Mouse (Mus musculus) CH12.LX (cell line): ENCODE measurements at regions not wholly inside any gene's neighbourhood (a gene's known extent, or its start where the extent isn't known, plus 50 kb on each side); places are given as distances from the start of the nearest gene placed in this dataset.

Experiments
- DNase-seq: peaks from one replicate; pipeline ENCODE4 v3.0.0-alpha.2; 2013; ENCODE audit errors: extremely low read depth
- H3K27ac ChIP-seq: 2 replicates; pipeline ENCODE4 v1.5.1; 2012; ENCODE audit warnings: low read depth, mild to moderate bottlenecking, control low read depth, moderate library complexity; ENCODE audit not compliant: insufficient read depth
- H3K27me3 ChIP-seq: replicated peaks from 2 replicates; pipeline ENCODE3; 2012; ENCODE audit warnings: inconsistent platforms
- H3K36me3 ChIP-seq, 2 experiments: replicated peaks in 1 of 2; 2 replicates each; pipeline versions ENCODE3 to v1.6.1; 2012; ENCODE audit warnings: inconsistent platforms in 1 of 2, low read length in 1 of 2, mild to moderate bottlenecking in 1 of 2, mixed read lengths in 1 of 2, moderate library complexity in 1 of 2; ENCODE audit not compliant: control insufficient read depth in 1 of 2, insufficient read depth in 1 of 2
- H3K4me1 ChIP-seq, 2 experiments: 2 replicates each; pipeline ENCODE4 v1.6.1; 2012; ENCODE audit warnings: inconsistent platforms in 1 of 2, moderate library complexity in 1 of 2; ENCODE audit not compliant: insufficient read depth in 2 of 2, control insufficient read depth in 1 of 2
- H3K4me2 ChIP-seq: 2 replicates; pipeline ENCODE4 v1.6.1; 2012; ENCODE audit warnings: low read depth, mild to moderate bottlenecking, control low read depth; ENCODE audit not compliant: poor library complexity, insufficient read depth, severe bottlenecking
- H3K4me3 ChIP-seq, 3 experiments: fragments of 150-350 bp in 1 of 3; sonication (generic) in 1 of 3; replicated peaks in 1 of 3; 2 replicates each; pipeline versions ENCODE3 to v1.5.1; 2011 to 2012; ENCODE audit warnings: low read depth in 2 of 3, low read length in 2 of 3, mild to moderate bottlenecking in 2 of 3, moderate library complexity in 2 of 3, control low read depth in 1 of 3, improper control_type of control experiment in 1 of 3, inconsistent platforms in 1 of 3, mixed read lengths in 1 of 3; ENCODE audit not compliant: poor library complexity in 1 of 3
- H3K79me2 ChIP-seq: replicated peaks from 2 replicates; pipeline ENCODE4 v1.6.1; 2012; ENCODE audit warnings: mild to moderate bottlenecking, moderate library complexity; ENCODE audit not compliant: control insufficient read depth, poor library complexity, insufficient read depth, severe bottlenecking; ENCODE audit errors: extremely low read depth
- H3K9ac ChIP-seq: 2 replicates; pipeline ENCODE4 v1.6.1; 2012; ENCODE audit warnings: low read depth, mild to moderate bottlenecking, control low read depth, moderate library complexity; ENCODE audit not compliant: insufficient read depth
- H3K9me3 ChIP-seq: replicated peaks from 2 replicates; pipeline ENCODE3; 2012; ENCODE audit warnings: low read length, inconsistent platforms, mixed read lengths
- CHD1 ChIP-seq: IDR thresholded peaks from 2 replicates; pipeline ENCODE4 v1.6.1; 2012; ENCODE audit warnings: low read depth, low read length, improper control_type of control experiment, inconsistent platforms
- E2F4 ChIP-seq: IDR thresholded peaks from 2 replicates; pipeline ENCODE4 v1.6.1; 2011; ENCODE audit warnings: low read depth, low read length, improper control_type of control experiment; ENCODE audit not compliant: insufficient replicate concordance
- ELF1 ChIP-seq: IDR thresholded peaks from 2 replicates; pipeline ENCODE4 v1.6.1; 2014; ENCODE audit warnings: low read depth, mild to moderate bottlenecking, inconsistent platforms, low read length, improper control_type of control experiment
- ETS1 ChIP-seq: conservative IDR thresholded peaks from 2 replicates; pipeline ENCODE4 v1.6.1; 2012; ENCODE audit warnings: low read depth, mild to moderate bottlenecking, inconsistent platforms, low read length, improper control_type of control experiment, moderate library complexity
- GABPA ChIP-seq: IDR thresholded peaks from 2 replicates; pipeline ENCODE4 v1.6.1; 2012; ENCODE audit warnings: low read depth, low read length, improper control_type of control experiment, inconsistent platforms; ENCODE audit not compliant: insufficient replicate concordance
- HCFC1 ChIP-seq: IDR thresholded peaks from 2 replicates; pipeline ENCODE4 v1.6.1; 2012; ENCODE audit warnings: low read depth, mild to moderate bottlenecking, inconsistent platforms, low read length, improper control_type of control experiment
- IRF4 ChIP-seq: IDR thresholded peaks from 2 replicates; pipeline ENCODE4 v1.6.1; 2014; ENCODE audit warnings: low read depth, mild to moderate bottlenecking, inconsistent platforms, low read length, improper control_type of control experiment
- JUN ChIP-seq: IDR thresholded peaks from 2 replicates; pipeline ENCODE4 v1.6.1; 2011; ENCODE audit warnings: low read depth, mild to moderate bottlenecking, low read length, improper control_type of control experiment, moderate library complexity; ENCODE audit not compliant: insufficient read depth
- JUND ChIP-seq: conservative IDR thresholded peaks from 2 replicates; pipeline ENCODE4 v1.6.1; 2011; ENCODE audit warnings: low read depth, low read length, improper control_type of control experiment
- KAT2A ChIP-seq: IDR thresholded peaks from 2 replicates; pipeline ENCODE4 v1.6.1; 2012; ENCODE audit warnings: low read length, improper control_type of control experiment, inconsistent platforms; ENCODE audit not compliant: insufficient replicate concordance
- MAFK ChIP-seq: IDR thresholded peaks from 2 replicates; pipeline ENCODE4 v1.6.1; 2011; ENCODE audit warnings: low read length, improper control_type of control experiment; ENCODE audit not compliant: insufficient replicate concordance
- MAX ChIP-seq: IDR thresholded peaks from 2 replicates; pipeline ENCODE4 v1.6.1; 2011; ENCODE audit warnings: low read length, improper control_type of control experiment
- MAZ ChIP-seq: IDR thresholded peaks from 2 replicates; pipeline ENCODE4 v1.6.1; 2012; ENCODE audit warnings: low read depth, mild to moderate bottlenecking, inconsistent platforms, low read length, improper control_type of control experiment, moderate library complexity
- MEF2A ChIP-seq: IDR thresholded peaks from 2 replicates; pipeline ENCODE4 v1.6.1; 2014; ENCODE audit warnings: low read depth, mild to moderate bottlenecking, inconsistent platforms, low read length, improper control_type of control experiment, borderline replicate concordance
- MYC ChIP-seq: IDR thresholded peaks from 2 replicates; pipeline ENCODE4 v1.6.1; 2011; ENCODE audit warnings: low read depth, mild to moderate bottlenecking, improper control_type of control experiment, low read length
- NELFE ChIP-seq: IDR thresholded peaks from 2 replicates; pipeline ENCODE4 v1.6.1; 2011; ENCODE audit warnings: low read depth, low read length, improper control_type of control experiment
- PAX5 ChIP-seq: IDR thresholded peaks from 2 replicates; pipeline ENCODE4 v1.6.1; 2012; ENCODE audit warnings: low read length, inconsistent platforms, mixed read lengths
- POLR2A ChIP-seq: IDR thresholded peaks from 2 replicates; pipeline ENCODE4 v1.6.1; 2011; ENCODE audit warnings: low read depth, mild to moderate bottlenecking, improper control_type of control experiment, low read length
- POLR2AphosphoS2 ChIP-seq: IDR thresholded peaks from 2 replicates; pipeline ENCODE4 v1.6.1; 2011; ENCODE audit warnings: low read depth, low read length, improper control_type of control experiment
- RAD21 ChIP-seq: IDR thresholded peaks from 2 replicates; pipeline ENCODE4 v1.6.1; 2011; ENCODE audit warnings: low read depth, mild to moderate bottlenecking, low read length, improper control_type of control experiment, moderate library complexity
- RCOR1 ChIP-seq: conservative IDR thresholded peaks from 2 replicates; pipeline ENCODE4 v1.6.1; 2012; ENCODE audit warnings: low read depth, mild to moderate bottlenecking, inconsistent platforms, low read length, improper control_type of control experiment
- SMC3 ChIP-seq: IDR thresholded peaks from 2 replicates; pipeline ENCODE4 v1.6.1; 2011; ENCODE audit warnings: low read depth, low read length, improper control_type of control experiment
- TBP ChIP-seq: conservative IDR thresholded peaks from 2 replicates; pipeline ENCODE4 v1.6.1; 2011; ENCODE audit warnings: low read depth, low read length, improper control_type of control experiment
- TCF12 ChIP-seq: IDR thresholded peaks from 2 replicates; pipeline ENCODE4 v1.6.1; 2014; ENCODE audit warnings: low read depth, mild to moderate bottlenecking, inconsistent platforms, low read length, improper control_type of control experiment
- USF2 ChIP-seq: conservative IDR thresholded peaks from 2 replicates; pipeline ENCODE4 v1.6.1; 2011; ENCODE audit warnings: low read depth, low read length, improper control_type of control experiment
- ZC3H11A ChIP-seq: IDR thresholded peaks from 2 replicates; pipeline ENCODE4 v1.6.1; 2012; ENCODE audit warnings: low read depth, mild to moderate bottlenecking, inconsistent platforms, low read length, improper control_type of control experiment
- ZMIZ1 ChIP-seq: IDR thresholded peaks from 2 replicates; pipeline ENCODE4 v1.6.1; 2012; ENCODE audit warnings: low read depth, mild to moderate bottlenecking, inconsistent platforms, low read length, improper control_type of control experiment
- ZNF384 ChIP-seq: IDR thresholded peaks from 2 replicates; pipeline ENCODE4 v1.6.1; 2012; ENCODE audit warnings: low read depth, low read length, improper control_type of control experiment, inconsistent platforms
- dilution Hi-C: fragments of 300-500 bp; cut with MboI; formaldehyde crosslinking; loops from 2 replicates; pipeline ENCODE4 v1.14.3; 2020; ENCODE audit warnings: low sequenced_read_pairs; ENCODE audit not compliant: extremely low pct_unique_long_range_greater_than_20kb, extremely low pct_ligation_motif_present
- in situ Hi-C: fragments of 300-500 bp; cut with MboI; formaldehyde crosslinking; loops from 3 replicates; pipeline ENCODE4 v1.14.3; 2019; ENCODE audit warnings: low sequenced_read_pairs, low pct_ligation_motif_present, low pct_unique_long_range_greater_than_20kb, mixed read lengths

DNA sequence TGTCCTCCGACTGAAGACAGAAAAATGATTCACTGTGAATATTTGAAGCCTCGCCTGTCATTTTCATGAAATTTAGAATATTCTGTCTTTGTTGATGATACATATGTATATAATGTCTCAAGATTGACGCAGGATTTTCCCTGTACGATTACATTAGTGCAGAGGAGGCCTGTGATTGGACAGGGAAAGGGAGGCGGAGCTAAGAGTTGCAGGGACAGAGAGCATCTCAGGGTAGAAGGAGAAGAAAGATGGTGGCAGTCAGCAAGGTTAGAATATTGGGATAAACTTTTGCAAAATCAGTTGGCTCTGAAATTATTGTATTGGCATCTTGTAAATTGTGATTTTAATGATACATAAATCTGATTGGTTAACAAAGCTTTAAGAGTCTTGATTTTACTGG is 1213.1 kb downstream of the 9330182O14Rik start:
- no peak overlapping the region for H3K4me2 ChIP-seq
- in situ Hi-C loops = no loop called here
- dilution Hi-C loops = no loop called here

DNA sequence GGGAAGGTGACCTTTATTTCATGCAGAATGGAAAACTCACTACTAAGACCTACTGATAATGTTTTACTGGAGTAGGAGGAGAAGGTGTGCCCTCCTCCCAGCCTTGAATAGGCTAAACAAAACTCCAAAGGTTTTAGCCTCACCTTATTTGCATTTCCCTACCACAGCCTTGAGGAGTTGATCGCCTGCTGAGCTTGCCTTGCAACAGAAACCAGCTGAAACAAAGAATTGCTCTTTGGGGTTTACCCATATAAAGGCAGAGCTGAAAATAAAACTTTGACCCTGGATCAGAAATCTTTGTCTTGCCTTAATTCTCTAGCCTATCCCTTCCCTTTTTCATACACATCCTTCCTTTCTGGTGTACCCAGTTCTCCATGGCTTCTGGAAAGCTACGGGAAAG is 1218.0 kb downstream of the 9330182O14Rik start:
- Histone ChIP-seq H3K36me3 (no peaks in the 10 kb centered on the region), H3K9ac (no peak overlapping the region), H3K27ac (no peak overlapping the region), H3K79me2 (no peaks in the 10 kb centered on the region), H3K4me2 (no peak overlapping the region), H3K4me1 (peaks cover 0 to 5% of the 10 kb centered on the region in 2 experiments; a peak in 2 of 4 replicates), H3K27me3 (no peaks in the 10 kb centered on the region), H3K9me3 (no peaks in the 10 kb centered on the region), H3K4me3 (no peak overlapping the region)
- TF ChIP-seq MAZ = no peak
- no peak for TF ChIP-seq HCFC1
- TF ChIP-seq TBP = no peak
- TF ChIP-seq RAD21 = no peak
- TF ChIP-seq ZC3H11A = no peak
- no peak for TF ChIP-seq MAX
- TF ChIP-seq ETS1 = no peak
- no peak for TF ChIP-seq PAX5
- no peak for TF ChIP-seq POLR2A
- TF ChIP-seq ELF1 = no peak
- TF ChIP-seq POLR2AphosphoS2 = no peak
- no peak for TF ChIP-seq ZNF384
- TF ChIP-seq SMC3 = no peak
- no peak for TF ChIP-seq JUN
- no peak for TF ChIP-seq NELFE
- TF ChIP-seq CHD1 = no peak
- TF ChIP-seq TCF12 = no peak
- no peak for TF ChIP-seq JUND
- TF ChIP-seq IRF4 = no peak
- DNase-seq = no peak
- in situ Hi-C loops = no loop called here
- dilution Hi-C loops = no loop called here

More for the DNA sequence above, 1213.1 kb downstream of the 9330182O14Rik start:
- no peak overlapping the region for H3K27ac ChIP-seq
- H3K79me2 ChIP-seq = no peaks in the 10 kb centered on the region
- TF ChIP-seq NELFE (no peak), RCOR1 (no peak), MAZ (no peak), ETS1 (no peak), E2F4 (no peak), RAD21 (no peak), MYC (no peak), ZC3H11A (no peak), IRF4 (no peak), JUND (no peak), GABPA (no peak), MEF2A (no peak), KAT2A (no peak), MAFK (no peak), CHD1 (no peak), USF2 (no peak), MAX (no peak), ZMIZ1 (no peak)
- no peak overlapping the region for H3K9ac ChIP-seq
- H3K27me3 ChIP-seq = no peaks in the 10 kb centered on the region
- peaks cover 0 to 4% of the 10 kb centered on the region in 2 experiments; a peak in 2 of 4 replicates for H3K4me1 ChIP-seq
- no peak overlapping the region for H3K4me3 ChIP-seq
- DNase-seq = no peak
- no peaks in the 10 kb centered on the region for H3K9me3 ChIP-seq
- no peaks in the 10 kb centered on the region for H3K36me3 ChIP-seq
